Mouse (Mus musculus) ovary, postnatal 36 days (tissue): ENCODE data around the gene Efhd2.

Experiments used
- DNase-seq: peaks from one replicate; pipeline ENCODE4 v3.0.0; 2022; ENCODE audit warnings: low spot score, mixed read lengths

Gene Efhd2

DNA sequence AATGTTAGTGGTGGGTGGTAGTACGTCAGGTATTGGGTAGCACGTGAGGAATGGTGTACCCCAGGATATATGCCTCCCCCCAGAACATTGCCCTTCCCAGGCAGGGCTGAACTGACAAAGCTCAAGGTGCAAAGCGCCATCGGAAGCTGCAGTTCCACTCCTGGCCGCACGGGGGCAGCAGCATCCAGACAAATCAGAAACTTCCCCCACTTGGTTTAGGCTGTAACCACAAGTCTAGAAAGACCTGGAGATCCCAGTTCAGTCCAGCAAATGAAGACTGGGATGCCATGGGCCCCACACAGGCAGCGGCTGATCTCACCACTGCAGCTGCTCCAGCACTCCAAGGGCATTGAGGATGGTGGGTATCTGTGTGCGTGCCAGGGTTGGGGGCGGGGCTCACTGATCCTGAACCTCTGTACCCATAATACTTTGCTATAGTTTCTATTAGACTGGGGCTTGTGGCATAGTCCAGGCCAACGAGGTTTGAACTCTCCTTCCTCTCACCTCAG, 17.2 kb downstream of the Efhd2 start:
- peak; percentile 78 for DNase-seq

- no peak for DNase-seq
Observed at GRCm38 (mm10) chr4:141853437-141853836, 21.3 kb downstream of the Efhd2 start.

GRCm38 (mm10) chr4:141845999-141846398, 28.7 kb downstream of the Efhd2 start, which contains the start of gene Ctrc:
Gene Ctrc, minus strand, starts transcription at chr4:141846359.
- DNase-seq = no peak

DNA sequence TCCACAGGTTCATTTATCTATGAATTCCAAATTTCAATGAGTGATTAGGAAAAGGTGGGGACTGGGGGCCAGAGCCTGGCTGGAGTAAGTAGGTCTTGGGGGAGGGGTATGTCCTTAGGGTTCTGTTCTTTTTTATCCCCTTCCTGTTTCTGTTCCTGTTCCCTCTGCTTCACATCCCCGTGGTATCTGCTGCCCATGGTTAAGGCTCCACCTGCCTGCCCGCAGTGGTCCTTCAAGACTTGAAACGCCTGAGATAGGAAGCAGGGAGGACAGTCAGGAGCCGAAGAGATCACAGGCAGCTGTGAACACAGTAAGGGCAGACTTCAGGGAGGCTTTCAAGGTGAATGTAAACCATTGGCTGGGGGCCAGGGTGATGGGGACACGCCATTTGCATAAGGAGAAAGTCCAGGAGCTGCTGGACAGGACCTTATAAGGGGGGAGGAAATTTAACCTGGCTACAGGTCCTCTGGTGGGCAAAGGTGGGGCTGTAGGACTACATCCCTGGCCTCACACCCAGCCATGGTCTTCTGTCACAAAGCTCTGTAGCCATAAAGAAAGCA, 40.1 kb downstream of the Efhd2 start:
- no peak for DNase-seq

DNA sequence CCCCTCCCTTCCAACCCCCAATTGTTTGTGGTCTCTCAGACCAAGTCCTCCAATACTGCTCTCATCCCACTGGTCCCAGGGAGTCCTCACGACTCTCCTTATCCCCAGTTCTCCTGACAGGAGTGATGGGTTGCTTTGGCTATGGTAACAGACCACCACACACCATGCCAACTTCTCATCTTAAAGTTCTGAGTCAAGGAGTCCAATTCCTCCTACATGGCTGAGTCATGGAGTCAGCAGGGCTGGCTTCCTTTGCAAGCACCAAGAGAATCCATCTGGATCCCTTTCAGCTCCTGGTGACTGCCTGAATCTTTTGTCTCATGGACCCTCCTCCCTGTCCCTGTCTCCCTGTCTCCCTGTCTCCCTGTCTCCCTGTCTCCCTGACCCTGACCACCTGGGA, 40.8 kb downstream of the Efhd2 start:
- no peak for DNase-seq

- DNase-seq = no peak
Observed at GRCm38 (mm10) chr4:141831361-141831760, 43.4 kb downstream of the Efhd2 start.

- no peak for DNase-seq
Observed at GRCm38 (mm10) chr4:141830381-141830780, 44.3 kb downstream of the Efhd2 start.

GRCm38 (mm10) chr4:141828177-141828576, 46.5 kb downstream of the Efhd2 start:
- no peak for DNase-seq

- no peak for DNase-seq
Observed at GRCm38 (mm10) chr4:141827401-141827800, 47.3 kb downstream of the Efhd2 start.

GRCm38 (mm10) chr4:141826060-141826459, 48.7 kb downstream of the Efhd2 start, which contains the start of gene Cela2a:
Gene Cela2a, minus strand, starts transcription at chr4:141826160.
- DNase-seq = no peak

- DNase-seq = peak; percentile 36
Observed at GRCm38 (mm10) chr4:141822979-141823378, 51.7 kb downstream of the Efhd2 start.

DNA sequence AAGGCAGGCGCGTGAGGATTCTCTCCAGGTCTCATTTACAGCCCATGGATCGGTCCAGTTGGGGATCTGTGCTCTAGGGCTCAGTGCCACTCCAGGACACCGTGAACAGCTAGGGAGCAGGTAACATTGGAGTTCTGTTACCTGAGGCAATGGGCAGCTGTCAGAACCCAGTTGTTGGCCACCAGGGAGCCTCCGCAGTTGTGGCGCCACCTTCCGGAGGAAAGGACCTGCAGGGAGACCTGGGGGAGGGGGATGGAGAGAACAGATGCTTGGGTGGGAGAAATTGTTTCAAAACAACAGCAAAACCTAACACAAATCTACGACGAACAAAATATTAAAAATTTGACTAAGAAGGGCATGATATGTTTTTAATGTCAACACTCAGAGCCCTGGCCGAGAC, 52.6 kb downstream of the Efhd2 start:
- DNase-seq = peak; percentile 30

- DNase-seq = peak; percentile 45
Observed at GRCm38 (mm10) chr4:141821178-141821577, 53.5 kb downstream of the Efhd2 start.

GRCm38 (mm10) chr4:141819316-141819715, 55.4 kb downstream of the Efhd2 start:
- DNase-seq = no peak

GRCm38 (mm10) chr4:141818861-141819260, 55.9 kb downstream of the Efhd2 start:
- DNase-seq = no peak

DNA sequence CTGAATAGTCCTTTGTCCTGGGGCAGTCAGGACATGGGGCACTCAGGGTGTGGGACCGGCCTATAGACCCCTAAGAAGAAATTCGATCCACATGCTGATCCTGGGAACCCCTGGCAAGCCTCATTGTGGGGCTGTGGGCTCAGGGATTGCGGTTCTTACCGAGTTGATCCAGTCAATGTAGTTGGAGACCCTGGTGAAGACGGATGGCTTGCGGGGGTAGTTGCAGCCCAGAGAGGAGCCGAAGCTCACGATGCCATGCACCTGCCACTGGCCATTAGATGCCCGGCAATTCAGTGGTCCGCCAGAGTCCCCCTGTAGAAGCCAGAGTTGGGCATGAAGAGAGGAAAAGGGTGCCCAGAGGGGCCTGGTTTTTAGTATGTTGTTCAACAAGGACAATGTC, 57.0 kb downstream of the Efhd2 start:
- DNase-seq = no peak

DNA sequence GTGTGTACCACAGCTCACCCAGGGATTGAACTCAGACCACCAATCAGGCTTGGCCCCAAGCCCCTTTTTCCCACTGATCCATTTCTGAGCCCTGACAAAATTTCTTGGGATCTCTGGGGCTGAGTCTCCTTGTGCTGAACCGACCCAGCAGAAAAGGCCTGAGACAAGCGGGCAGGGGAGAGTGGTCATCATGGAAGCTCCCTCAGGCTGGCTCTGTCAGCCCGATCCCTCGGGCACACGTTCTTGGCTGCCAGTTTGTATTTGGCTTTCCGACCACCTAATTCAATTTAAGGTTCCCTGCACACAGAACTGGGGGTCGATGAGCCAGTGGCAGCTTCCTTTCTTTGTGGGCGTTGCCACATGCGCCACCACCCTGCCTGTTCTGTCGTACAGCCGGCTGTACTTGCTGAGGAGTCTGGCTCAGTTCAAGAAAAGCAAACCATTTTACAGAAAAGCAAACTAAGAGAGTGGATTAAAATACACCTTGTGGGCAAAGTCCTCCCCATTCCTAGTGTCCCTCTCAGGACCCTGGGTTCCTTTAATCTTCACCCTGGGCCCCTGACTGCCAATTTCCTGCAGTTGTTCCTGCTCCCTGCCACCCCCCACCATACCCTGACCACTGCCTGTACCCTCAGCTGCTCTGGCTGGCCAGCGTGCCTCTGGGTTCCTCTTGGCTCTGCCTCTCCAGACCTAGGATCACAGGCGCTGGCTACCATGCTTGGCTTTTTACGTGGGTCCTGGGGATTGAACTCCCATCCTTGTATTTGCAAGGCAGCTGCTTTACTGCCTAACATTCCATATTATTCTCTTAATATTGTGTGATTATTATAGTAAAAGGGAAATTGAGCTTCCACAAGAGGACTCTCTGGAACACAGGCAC, 57.7 kb downstream of the Efhd2 start:
- no peak for DNase-seq

DNA sequence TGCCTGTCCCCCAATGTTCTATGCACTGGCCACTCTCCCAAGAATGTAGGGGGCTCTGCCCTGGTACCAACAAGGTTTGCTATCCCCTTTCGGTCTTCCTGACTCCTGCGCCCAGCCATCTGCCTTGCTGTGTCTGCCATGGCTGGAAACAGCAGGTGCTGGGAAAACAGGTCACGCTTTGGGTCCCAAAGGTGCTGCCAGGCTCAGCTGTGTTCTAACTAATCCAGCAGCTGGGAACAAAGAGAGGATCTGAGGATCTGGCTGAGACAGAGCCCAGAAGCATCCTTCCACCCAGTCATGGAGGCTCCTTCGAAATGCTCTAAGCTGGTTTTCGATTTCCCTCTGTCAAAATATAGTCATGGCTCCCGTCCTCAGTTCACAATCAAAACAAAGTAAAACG, 58.5 kb downstream of the Efhd2 start:
- DNase-seq = no peak

GRCm38 (mm10) chr4:141811375-141811774, 63.3 kb downstream of the Efhd2 start:
- DNase-seq = no peak

DNA sequence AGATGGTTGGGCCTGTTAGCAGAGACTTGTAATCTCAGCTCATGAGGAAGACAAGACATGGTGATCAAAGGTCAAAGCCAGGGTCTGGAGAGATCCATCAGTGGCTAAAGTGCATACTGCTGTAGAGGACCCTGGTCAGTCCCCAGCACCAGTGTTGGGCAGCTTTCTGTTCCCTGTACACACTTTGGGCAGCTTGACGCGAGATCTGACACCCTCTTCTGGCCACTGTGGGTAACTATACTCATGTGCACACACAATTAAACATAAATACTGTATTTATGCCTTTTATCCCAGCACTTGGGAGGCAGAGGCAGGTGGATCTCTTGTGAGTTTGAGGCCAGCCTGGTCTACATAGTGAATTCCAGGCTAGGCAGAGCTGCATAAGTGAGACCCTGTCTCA, 63.7 kb downstream of the Efhd2 start:
- DNase-seq = no peak

- no peak for DNase-seq
Observed at GRCm38 (mm10) chr4:141809850-141810464, 64.8 kb downstream of the Efhd2 start.
